Mouse (Mus musculus): ENCODE measurements around the gene Gm49366. TPM values are rescaled to one million over a fixed set of nuclear protein-coding genes. Genes with fewer than 3 reads are reported as not detected.
"Not testable (repeated sequence)": the region's sequence is repeated elsewhere in the genome, so short reads cannot be mapped to it uniquely, and the experiment has no call there.

Gene Gm49366
- polyA plus RNA-seq, 1 experiment = not detected

DNA sequence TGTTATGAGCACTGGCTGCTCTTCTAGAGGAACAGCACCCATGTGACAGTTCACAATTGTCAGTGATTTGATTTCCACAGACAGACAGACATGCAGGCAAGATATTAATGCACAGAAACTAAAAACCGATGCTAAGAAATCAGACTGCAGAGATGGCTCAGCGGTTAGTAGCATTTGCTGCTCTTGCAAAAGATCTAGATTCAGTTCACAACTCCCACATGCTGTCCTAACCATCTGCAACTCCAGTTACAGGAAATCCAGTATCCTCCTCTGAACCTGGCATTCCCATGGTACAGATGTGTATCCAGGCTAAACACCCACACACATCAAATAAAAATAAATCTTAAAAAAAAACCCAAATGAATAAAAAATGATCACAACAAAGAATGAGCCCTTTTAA lies 33.0 kb downstream of the Gm49366 start:
- Histone ChIP-seq H3K4me3 (replicated peaks; ENCODE audit: insufficient read depth, low read depth, low read length) (no peak overlapping the region), H3K27ac (ENCODE audit: insufficient read depth, low read length) (no peak overlapping the region), H3K27me3 (ENCODE audit: control insufficient read depth, insufficient read depth, low read length) (no peaks in the 10 kb centered on the region; the same call in 1 of the 2 replicates), H3K4me1 (ENCODE audit: control insufficient read depth, insufficient read depth, low read length) (no peaks in the 10 kb centered on the region)
- 89% methylated on average over 2 of the region's 2 CpGs for WGBS
- TF ChIP-seq CTCF (IDR thresholded peaks at IDR 0.05; ENCODE audit: borderline replicate concordance, insufficient read depth, low read depth, low read length) (no peak), POLR2A (IDR thresholded peaks at IDR 0.05; ENCODE audit: borderline replicate concordance, insufficient read depth, low read length) (no peak)
- DNase-seq = no peak

DNA sequence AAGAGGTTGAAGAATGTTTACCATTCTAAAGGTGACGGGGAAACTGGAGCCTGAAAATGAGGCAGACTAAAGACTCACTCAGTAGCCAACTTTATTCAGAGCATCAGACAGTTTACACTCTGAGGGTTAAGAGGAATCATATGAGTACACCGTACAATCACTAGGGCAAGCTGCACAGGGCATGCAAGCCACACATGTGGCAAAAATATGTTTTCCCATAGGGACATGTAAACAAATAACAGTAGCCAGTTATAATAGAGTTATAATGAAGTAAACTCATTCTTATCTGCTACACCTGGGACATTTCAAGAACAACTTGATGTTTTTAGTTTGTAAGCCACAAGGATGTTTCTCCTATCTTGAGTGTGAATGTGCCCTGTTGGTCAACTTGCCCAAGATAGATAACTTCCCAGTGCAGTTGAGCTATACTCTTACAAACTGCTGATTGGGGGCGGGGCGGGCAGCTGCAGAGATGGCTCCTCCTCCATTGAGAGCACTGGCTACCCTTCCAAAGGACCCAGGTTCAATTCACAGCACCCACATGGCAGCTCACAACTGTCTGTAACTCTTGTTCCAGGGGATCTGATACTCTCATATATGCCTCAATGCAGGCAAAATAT lies 38.7 kb downstream of the Gm49366 start:
- WGBS = 87% methylated on average over 4 of the region's 4 CpGs
- DNase-seq = no peak
- no peak overlapping the region for H3K4me3 ChIP-seq (replicated peaks; ENCODE audit: insufficient read depth, low read depth, low read length)
- H3K4me1 ChIP-seq (ENCODE audit: control insufficient read depth, insufficient read depth, low read length) = no peaks in the 10 kb centered on the region
- no peak for TF ChIP-seq POLR2A (IDR thresholded peaks at IDR 0.05; ENCODE audit: borderline replicate concordance, insufficient read depth, low read length)
- no peak for TF ChIP-seq CTCF (IDR thresholded peaks at IDR 0.05; ENCODE audit: borderline replicate concordance, insufficient read depth, low read depth, low read length)
- no peaks in the 10 kb centered on the region for H3K27me3 ChIP-seq (ENCODE audit: control insufficient read depth, insufficient read depth, low read length)
- H3K27ac ChIP-seq (ENCODE audit: insufficient read depth, low read length) = no peak overlapping the region

DNA sequence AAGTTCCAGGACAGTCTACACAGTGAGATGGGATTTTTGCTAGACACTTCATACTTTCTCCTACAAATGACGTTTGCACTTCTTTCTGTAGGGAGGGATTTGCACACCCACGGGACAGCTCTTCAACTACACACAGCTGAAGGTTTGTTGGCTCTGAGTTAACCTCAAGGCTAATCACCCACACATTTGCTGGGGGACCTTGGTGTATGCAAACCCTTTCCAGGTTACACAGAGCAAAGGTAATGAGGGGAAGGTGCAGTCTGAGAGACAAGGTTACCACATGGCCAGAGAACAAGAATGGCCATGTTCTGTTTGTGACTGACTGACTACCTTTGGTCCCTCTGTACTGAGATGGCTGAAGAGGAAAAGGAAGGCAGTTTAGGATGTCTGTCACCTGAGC lies 45.1 kb downstream of the Gm49366 start:
- 84% methylated on average over 2 of the region's 2 CpGs for WGBS
- Histone ChIP-seq H3K27ac (ENCODE audit: insufficient read depth, low read length) (no peak overlapping the region), H3K27me3 (ENCODE audit: control insufficient read depth, insufficient read depth, low read length) (no peaks in the 10 kb centered on the region), H3K4me3 (replicated peaks; ENCODE audit: insufficient read depth, low read depth, low read length) (no peak overlapping the region), H3K4me1 (ENCODE audit: control insufficient read depth, insufficient read depth, low read length) (no peaks in the 10 kb centered on the region)
- DNase-seq = no peak
- TF ChIP-seq POLR2A (IDR thresholded peaks at IDR 0.05; ENCODE audit: borderline replicate concordance, insufficient read depth, low read length) = no peak
- no peak for TF ChIP-seq CTCF (IDR thresholded peaks at IDR 0.05; ENCODE audit: borderline replicate concordance, insufficient read depth, low read depth, low read length)

DNA sequence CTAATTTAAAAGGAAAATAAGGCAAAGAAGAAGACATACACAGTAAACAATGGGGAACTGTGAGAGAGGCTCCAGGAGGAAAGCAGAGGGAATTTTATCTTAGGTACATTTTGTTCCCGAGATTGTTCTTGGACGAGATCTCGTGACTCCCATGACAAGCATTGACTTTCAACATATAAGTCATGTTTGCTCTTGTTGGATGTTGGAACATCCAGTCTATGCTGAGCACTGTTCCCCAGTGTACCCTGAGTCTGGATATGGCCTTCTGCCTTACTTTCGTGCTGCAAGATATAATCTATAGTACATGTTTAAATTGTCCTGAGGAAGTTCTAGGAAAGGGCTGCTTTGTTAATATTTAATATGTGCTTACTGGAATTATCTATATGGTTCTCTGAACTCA lies 45.8 kb downstream of the Gm49366 start:
- Histone ChIP-seq H3K4me3 (replicated peaks; ENCODE audit: insufficient read depth, low read depth, low read length) (no peak overlapping the region), H3K27ac (ENCODE audit: insufficient read depth, low read length) (no peak overlapping the region), H3K27me3 (ENCODE audit: control insufficient read depth, insufficient read depth, low read length) (no peaks in the 10 kb centered on the region), H3K4me1 (ENCODE audit: control insufficient read depth, insufficient read depth, low read length) (no peaks in the 10 kb centered on the region)
- no peak for TF ChIP-seq CTCF (IDR thresholded peaks at IDR 0.05; ENCODE audit: borderline replicate concordance, insufficient read depth, low read depth, low read length)
- TF ChIP-seq POLR2A (IDR thresholded peaks at IDR 0.05; ENCODE audit: borderline replicate concordance, insufficient read depth, low read length) = no peak
- no peak for DNase-seq
- WGBS = 95% methylated on average over 4 of the region's 4 CpGs

DNA sequence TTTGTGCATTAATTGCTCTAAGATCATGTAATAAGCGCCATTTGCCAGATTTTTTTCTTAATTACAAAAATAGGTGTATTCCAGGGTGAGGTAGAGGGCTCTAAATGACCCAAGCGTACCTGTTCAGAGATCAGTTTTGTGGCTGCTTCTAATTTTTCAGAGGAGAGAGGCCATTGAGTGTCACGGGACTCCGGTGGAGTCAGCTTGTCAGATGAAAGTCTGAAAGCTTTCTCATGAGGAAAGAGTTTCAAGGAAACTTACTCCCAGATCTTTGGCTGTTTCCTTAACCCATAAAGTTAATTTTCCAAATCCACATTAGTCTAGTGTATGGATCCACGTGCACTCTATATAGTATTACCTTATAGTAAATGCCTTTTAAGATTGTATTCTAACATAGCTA lies 55.9 kb downstream of the Gm49366 start:
- 91% methylated on average over 5 of the region's 5 CpGs for WGBS
- not testable (repeated sequence) for DNase-seq; H3K27me3 ChIP-seq (ENCODE audit: control insufficient read depth, insufficient read depth, low read length); H3K4me3 ChIP-seq (replicated peaks; ENCODE audit: insufficient read depth, low read depth, low read length); H3K4me1 ChIP-seq (ENCODE audit: control insufficient read depth, insufficient read depth, low read length); H3K27ac ChIP-seq (ENCODE audit: insufficient read depth, low read length)

DNA sequence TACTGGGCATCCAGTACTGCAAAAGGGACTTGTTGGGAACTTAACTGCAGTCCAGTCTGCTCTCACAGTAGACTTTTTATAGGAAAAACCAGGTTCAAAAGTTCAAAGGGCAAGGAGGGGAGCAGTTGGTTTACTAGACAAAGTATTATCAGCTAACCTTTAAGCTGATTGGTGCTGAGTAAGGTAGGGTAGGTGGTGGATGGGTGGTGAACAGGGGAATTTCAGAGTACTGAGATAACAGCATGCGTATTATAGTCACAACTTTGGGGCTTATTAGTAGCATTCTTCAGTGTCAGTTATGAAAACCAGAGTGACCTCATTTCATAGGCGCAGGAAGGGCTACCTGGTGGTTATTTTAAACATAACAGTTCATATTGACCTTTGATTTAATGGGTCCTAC lies 60.9 kb downstream of the Gm49366 start:
- Histone ChIP-seq H3K4me1 (ENCODE audit: control insufficient read depth, insufficient read depth, low read length) (no peaks in the 10 kb centered on the region), H3K27ac (ENCODE audit: insufficient read depth, low read length) (no peak overlapping the region), H3K4me3 (replicated peaks; ENCODE audit: insufficient read depth, low read depth, low read length) (no peak overlapping the region), H3K27me3 (ENCODE audit: control insufficient read depth, insufficient read depth, low read length) (no peaks in the 10 kb centered on the region)
- TF ChIP-seq POLR2A (IDR thresholded peaks at IDR 0.05; ENCODE audit: borderline replicate concordance, insufficient read depth, low read length) (no peak), CTCF (IDR thresholded peaks at IDR 0.05; ENCODE audit: borderline replicate concordance, insufficient read depth, low read depth, low read length) (no peak)
- DNase-seq = no peak
- WGBS = 100% methylated on average over 2 of the region's 2 CpGs

DNA sequence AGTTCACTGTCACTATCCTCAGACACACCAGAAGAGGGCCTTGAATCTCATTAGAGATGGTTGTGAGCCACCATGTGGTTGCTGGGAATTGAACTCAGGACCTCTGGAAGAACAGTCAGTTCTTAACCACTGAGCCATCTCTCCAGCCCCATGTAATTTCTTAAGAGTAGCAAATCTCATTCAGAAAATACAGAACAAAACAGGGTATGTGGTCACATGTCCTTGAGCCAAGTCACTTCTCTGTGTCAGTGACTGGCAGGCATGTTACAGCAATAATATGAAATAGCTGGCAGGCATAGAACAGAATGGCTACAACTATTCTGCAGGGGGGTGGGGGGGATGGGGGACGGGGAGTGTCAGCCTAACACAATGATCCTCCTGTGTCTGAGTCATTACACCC lies 61.3 kb downstream of the Gm49366 start:
- no peak for DNase-seq
- no peak overlapping the region for H3K4me3 ChIP-seq (replicated peaks; ENCODE audit: insufficient read depth, low read depth, low read length)
- H3K27ac ChIP-seq (ENCODE audit: insufficient read depth, low read length) = no peak overlapping the region
- no peak for TF ChIP-seq CTCF (IDR thresholded peaks at IDR 0.05; ENCODE audit: borderline replicate concordance, insufficient read depth, low read depth, low read length)
- TF ChIP-seq POLR2A (IDR thresholded peaks at IDR 0.05; ENCODE audit: borderline replicate concordance, insufficient read depth, low read length) = no peak
- no peaks in the 10 kb centered on the region for H3K27me3 ChIP-seq (ENCODE audit: control insufficient read depth, insufficient read depth, low read length)
- WGBS = 31% methylated on average over 1 of the region's 1 CpGs
- no peaks in the 10 kb centered on the region for H3K4me1 ChIP-seq (ENCODE audit: control insufficient read depth, insufficient read depth, low read length)

DNA sequence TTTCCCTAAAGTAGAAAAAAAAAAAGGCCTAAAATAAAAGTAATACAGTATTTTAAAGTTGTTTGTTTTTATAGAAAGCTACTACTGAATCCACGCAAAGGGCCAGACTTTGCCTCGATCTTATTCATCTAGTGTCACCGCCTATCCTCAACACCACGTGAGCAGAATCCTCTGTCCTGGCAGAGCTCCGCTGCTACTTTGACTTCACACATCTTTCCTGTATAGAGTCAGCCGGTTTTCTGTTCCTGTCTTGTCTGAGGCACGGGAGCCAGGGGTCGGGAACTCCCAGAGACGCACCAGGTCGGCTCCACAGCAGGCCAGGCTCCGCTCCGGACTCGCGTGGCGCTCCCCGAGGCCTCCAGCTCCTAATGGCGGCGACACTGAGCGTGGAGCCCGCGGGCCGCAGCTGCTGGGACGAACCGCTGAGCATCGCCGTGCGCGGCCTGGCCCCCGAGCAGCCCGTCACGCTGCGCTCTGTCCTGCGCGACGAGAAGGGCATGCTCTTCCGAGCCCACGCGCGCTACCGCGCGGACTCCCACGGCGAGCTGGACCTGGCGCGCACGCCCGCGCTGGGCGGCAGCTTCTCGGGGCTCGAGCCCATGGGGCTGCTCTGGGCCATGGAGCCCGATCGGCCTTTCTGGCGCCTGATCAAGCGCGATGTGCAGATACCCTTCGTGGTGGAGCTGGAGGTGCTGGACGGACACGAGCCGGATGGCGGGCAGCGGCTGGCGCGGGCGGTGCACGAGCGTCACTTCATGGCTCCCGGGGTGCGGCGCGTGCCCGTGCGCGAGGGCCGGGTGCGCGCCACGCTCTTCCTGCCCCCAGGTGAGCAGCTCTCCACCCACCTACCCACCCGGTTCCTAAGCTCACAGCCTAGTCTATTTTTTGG lies 62.1 kb downstream of the Gm49366 start, which contains the start of gene Acot6:
Acot6 (plus strand) TSS at position 51 of the 889 bp plus-strand sequence.
- under 1% methylated on average over 80 of the region's 80 CpGs for WGBS
- Histone ChIP-seq H3K4me3 (replicated peaks; ENCODE audit: insufficient read depth, low read depth, low read length) (peak within 1 kb of the TSS; percentile 56), H3K27ac (ENCODE audit: insufficient read depth, low read length) (peak within 1 kb of the TSS; percentile 4; the same call in 1 of the 2 replicates)
- not testable (repeated sequence) for H3K27me3 ChIP-seq (ENCODE audit: control insufficient read depth, insufficient read depth, low read length); H3K4me1 ChIP-seq (ENCODE audit: control insufficient read depth, insufficient read depth, low read length)
- DNase-seq = peak; percentile 49 to 69
